Mouse (Mus musculus) cerebellum, adult (tissue): ENCODE results near the gene Ska3.
"Not testable (repeated sequence)": the region's sequence is repeated elsewhere in the genome, so short reads cannot be mapped to it uniquely, and the experiment has no call there.

Source experiments
- ATAC-seq: cut with Nextera tagmentation; 2 replicates; pipeline ENCODE4 v1.9.2; 2017; ENCODE audit warnings: mild to moderate bottlenecking, moderate library complexity, mixed read lengths; ENCODE audit not compliant: insufficient number of reproducible peaks, low FRiP score, low TSS enrichment

Ska3 gene

GRCm38 (mm10) chr14:57825788-57826751 lies at the start of gene Ska3, which contains the start of gene Mrpl57:
TSS of gene Ska3 (minus strand) at chr14:57826185.
TSS of gene Mrpl57 (plus strand) at chr14:57826234.
- peak; percentile 97 for ATAC-seq

GRCm38 (mm10) chr14:57866676-57867276 lies 40.8 kb upstream of the Ska3 start:
- ATAC-seq = 0 out of 2 replicates have a peak, but pooled peaks have one; percentile 58

- no peak for ATAC-seq
Observed at GRCm38 (mm10) chr14:57865256-57865655, 39.3 kb upstream of the Ska3 start.

GRCm38 (mm10) chr14:57863129-57863528 lies 37.1 kb upstream of the Ska3 start:
- no peak for ATAC-seq

GRCm38 (mm10) chr14:57861987-57862412 lies 36.0 kb upstream of the Ska3 start:
- no peak for ATAC-seq

- no peak for ATAC-seq
Observed at GRCm38 (mm10) chr14:57859520-57859919, 33.5 kb upstream of the Ska3 start.

GRCm38 (mm10) chr14:57858601-57859000 lies 32.6 kb upstream of the Ska3 start:
- no peak for ATAC-seq

GRCm38 (mm10) chr14:57856037-57856436 lies 30.1 kb upstream of the Ska3 start:
- not testable (repeated sequence) for ATAC-seq

GRCm38 (mm10) chr14:57852961-57853360 lies 27.0 kb upstream of the Ska3 start:
- ATAC-seq = no peak

- no peak for ATAC-seq
Observed at GRCm38 (mm10) chr14:57850330-57850729, 24.3 kb upstream of the Ska3 start.

- ATAC-seq = no peak
Observed at GRCm38 (mm10) chr14:57848646-57849045, 22.7 kb upstream of the Ska3 start.

- not testable (repeated sequence) for ATAC-seq
Observed at GRCm38 (mm10) chr14:57848061-57848460, 22.1 kb upstream of the Ska3 start.

- ATAC-seq = no peak
Observed at GRCm38 (mm10) chr14:57844535-57844934, 18.6 kb upstream of the Ska3 start.

GRCm38 (mm10) chr14:57835157-57835556 lies 9.2 kb upstream of the Ska3 start:
- no peak for ATAC-seq

GRCm38 (mm10) chr14:57833526-57833925 lies 7.5 kb upstream of the Ska3 start:
- no peak for ATAC-seq

GRCm38 (mm10) chr14:57827284-57827683 lies 1.3 kb upstream of the Ska3 start:
- no peak for ATAC-seq

GRCm38 (mm10) chr14:57820839-57821238 lies 5.1 kb downstream of the Ska3 start:
- no peak for ATAC-seq

- ATAC-seq = no peak
Observed at GRCm38 (mm10) chr14:57811844-57812243, 14.1 kb downstream of the Ska3 start.

GRCm38 (mm10) chr14:57810886-57811285 lies 15.1 kb downstream of the Ska3 start:
- ATAC-seq = no peak

GRCm38 (mm10) chr14:57808558-57808957 lies 17.4 kb downstream of the Ska3 start:
- no peak for ATAC-seq

- ATAC-seq = no peak
Observed at GRCm38 (mm10) chr14:57803731-57804130, 22.3 kb downstream of the Ska3 start.
